Mouse (Mus musculus): ENCODE measurements at regions not wholly inside any gene's neighbourhood (a gene's known extent, or its start where the extent isn't known, plus 50 kb on each side); places are given as distances from the start of the nearest gene placed in this dataset.

GRCm38 (mm10) chr4:55960063-55960462 lies 427.8 kb upstream of the Klf4 start:
- DNase-seq (ENCODE audit: low spot score) (no peak), ATAC-seq (ENCODE audit: low FRiP score, low read depth) (no peak)
- H3K9ac ChIP-seq (ENCODE audit: low read depth, low read length, severe bottlenecking): no peak overlapping the region
- TF ChIP-seq POLR2A (IDR thresholded peaks at IDR 0.05; ENCODE audit: borderline replicate concordance, extremely low read depth, insufficient read depth, insufficient read length): no peak
- no peaks in the 10 kb centered on the region for H3K9me3 ChIP-seq (ENCODE audit: control insufficient read depth, low read length)
- H3K4me1 ChIP-seq (ENCODE audit: control insufficient read depth, insufficient read depth, low read length): no peaks in the 10 kb centered on the region
- H3K27ac ChIP-seq (replicated peaks; ENCODE audit: low read depth, low read length): no peak overlapping the region
- no peaks in the 10 kb centered on the region for H3K27me3 ChIP-seq (ENCODE audit: control insufficient read depth, insufficient read depth, low read length)
- 94% methylated on average over 1 of the region's 1 CpGs for WGBS
- no peak overlapping the region for H3K4me2 ChIP-seq (replicated peaks; ENCODE audit: low read depth, low read length, severe bottlenecking)
- H3K36me3 ChIP-seq (ENCODE audit: control insufficient read depth, insufficient read depth, low read length): no peaks in the 10 kb centered on the region
- no peak overlapping the region for H3K4me3 ChIP-seq (replicated peaks; ENCODE audit: low read length)

- H3K4me1 ChIP-seq (ENCODE audit: control insufficient read depth, insufficient read depth, low read length): no peaks in the 10 kb centered on the region
- H3K27me3 ChIP-seq (ENCODE audit: control insufficient read depth, insufficient read depth, low read length): no peaks in the 10 kb centered on the region
- no peak for ATAC-seq (ENCODE audit: low FRiP score, low read depth)
- no peaks in the 10 kb centered on the region for H3K36me3 ChIP-seq (ENCODE audit: control insufficient read depth, insufficient read depth, low read length)
- no peak overlapping the region for H3K4me2 ChIP-seq (replicated peaks; ENCODE audit: low read depth, low read length, severe bottlenecking)
- 90% methylated on average over 1 of the region's 1 CpGs for WGBS
- no peak overlapping the region for H3K27ac ChIP-seq (replicated peaks; ENCODE audit: low read depth, low read length)
- H3K9ac ChIP-seq (ENCODE audit: low read depth, low read length, severe bottlenecking): no peak overlapping the region
- no peaks in the 10 kb centered on the region for H3K9me3 ChIP-seq (ENCODE audit: control insufficient read depth, low read length)
- no peak for TF ChIP-seq POLR2A (IDR thresholded peaks at IDR 0.05; ENCODE audit: borderline replicate concordance, extremely low read depth, insufficient read depth, insufficient read length)
- DNase-seq (ENCODE audit: low spot score): no peak
- H3K4me3 ChIP-seq (replicated peaks; ENCODE audit: low read length): no peak overlapping the region
Observed at GRCm38 (mm10) chr4:55953701-55954100, 421.4 kb upstream of the Klf4 start.

- TF ChIP-seq POLR2A (IDR thresholded peaks at IDR 0.05; ENCODE audit: borderline replicate concordance, extremely low read depth, insufficient read depth, insufficient read length): no peak
- H3K4me1 ChIP-seq (ENCODE audit: control insufficient read depth, insufficient read depth, low read length): no peaks in the 10 kb centered on the region
Observed at GRCm38 (mm10) chr4:55952220-55952619, 420.0 kb upstream of the Klf4 start.

GRCm38 (mm10) chr4:55941423-55941822 lies 409.2 kb upstream of the Klf4 start:
- ATAC-seq (ENCODE audit: low FRiP score, low read depth) (no peak), DNase-seq (ENCODE audit: low spot score) (no peak)
- Histone ChIP-seq H3K27me3 (ENCODE audit: control insufficient read depth, insufficient read depth, low read length) (no peaks in the 10 kb centered on the region), H3K4me1 (ENCODE audit: control insufficient read depth, insufficient read depth, low read length) (no peaks in the 10 kb centered on the region), H3K4me2 (replicated peaks; ENCODE audit: low read depth, low read length, severe bottlenecking) (no peak overlapping the region), H3K9ac (ENCODE audit: low read depth, low read length, severe bottlenecking) (no peak overlapping the region), H3K4me3 (replicated peaks; ENCODE audit: low read length) (no peak overlapping the region), H3K9me3 (ENCODE audit: control insufficient read depth, low read length) (no peaks in the 10 kb centered on the region), H3K36me3 (ENCODE audit: control insufficient read depth, insufficient read depth, low read length) (no peaks in the 10 kb centered on the region), H3K27ac (replicated peaks; ENCODE audit: low read depth, low read length) (no peak overlapping the region)
- no peak for TF ChIP-seq POLR2A (IDR thresholded peaks at IDR 0.05; ENCODE audit: borderline replicate concordance, extremely low read depth, insufficient read depth, insufficient read length)
- 48% methylated on average over 1 of the region's 1 CpGs for WGBS

More at GRCm38 (mm10) chr4:55952220-55952619, 420.0 kb upstream of the Klf4 start:
- DNase-seq (ENCODE audit: low spot score) (no peak), ATAC-seq (ENCODE audit: low FRiP score, low read depth) (no peak)
- no peak overlapping the region for H3K9ac ChIP-seq (ENCODE audit: low read depth, low read length, severe bottlenecking)
- H3K9me3 ChIP-seq (ENCODE audit: control insufficient read depth, low read length): no peaks in the 10 kb centered on the region
- 77% methylated on average over 3 of the region's 3 CpGs for WGBS
- no peak overlapping the region for H3K27ac ChIP-seq (replicated peaks; ENCODE audit: low read depth, low read length)
- H3K4me2 ChIP-seq (replicated peaks; ENCODE audit: low read depth, low read length, severe bottlenecking): no peak overlapping the region
- no peaks in the 10 kb centered on the region for H3K36me3 ChIP-seq (ENCODE audit: control insufficient read depth, insufficient read depth, low read length)
- no peak overlapping the region for H3K4me3 ChIP-seq (replicated peaks; ENCODE audit: low read length)
- H3K27me3 ChIP-seq (ENCODE audit: control insufficient read depth, insufficient read depth, low read length): no peaks in the 10 kb centered on the region

- no peaks in the 10 kb centered on the region for H3K9me3 ChIP-seq (ENCODE audit: control insufficient read depth, low read length)
Observed at GRCm38 (mm10) chr4:55938383-55938782, 406.1 kb upstream of the Klf4 start.

GRCm38 (mm10) chr4:55937833-55938232 lies 405.6 kb upstream of the Klf4 start:
- H3K9ac ChIP-seq (ENCODE audit: low read depth, low read length, severe bottlenecking): no peak overlapping the region
- DNase-seq (ENCODE audit: low spot score) (no peak), ATAC-seq (ENCODE audit: low FRiP score, low read depth) (no peak)
- no peaks in the 10 kb centered on the region for H3K9me3 ChIP-seq (ENCODE audit: control insufficient read depth, low read length)
- no peaks in the 10 kb centered on the region for H3K27me3 ChIP-seq (ENCODE audit: control insufficient read depth, insufficient read depth, low read length)
- H3K4me1 ChIP-seq (ENCODE audit: control insufficient read depth, insufficient read depth, low read length): no peaks in the 10 kb centered on the region
- 76% methylated on average over 1 of the region's 1 CpGs for WGBS
- no peak for TF ChIP-seq POLR2A (IDR thresholded peaks at IDR 0.05; ENCODE audit: borderline replicate concordance, extremely low read depth, insufficient read depth, insufficient read length)
- H3K27ac ChIP-seq (replicated peaks; ENCODE audit: low read depth, low read length): no peak overlapping the region
- H3K4me3 ChIP-seq (replicated peaks; ENCODE audit: low read length): no peak overlapping the region
- H3K36me3 ChIP-seq (ENCODE audit: control insufficient read depth, insufficient read depth, low read length): no peaks in the 10 kb centered on the region
- no peak overlapping the region for H3K4me2 ChIP-seq (replicated peaks; ENCODE audit: low read depth, low read length, severe bottlenecking)

More at GRCm38 (mm10) chr4:55938383-55938782, 406.1 kb upstream of the Klf4 start:
- Histone ChIP-seq H3K9ac (ENCODE audit: low read depth, low read length, severe bottlenecking) (no peak overlapping the region), H3K4me1 (ENCODE audit: control insufficient read depth, insufficient read depth, low read length) (no peaks in the 10 kb centered on the region), H3K27ac (replicated peaks; ENCODE audit: low read depth, low read length) (no peak overlapping the region), H3K4me3 (replicated peaks; ENCODE audit: low read length) (no peak overlapping the region), H3K27me3 (ENCODE audit: control insufficient read depth, insufficient read depth, low read length) (no peaks in the 10 kb centered on the region), H3K36me3 (ENCODE audit: control insufficient read depth, insufficient read depth, low read length) (no peaks in the 10 kb centered on the region), H3K4me2 (replicated peaks; ENCODE audit: low read depth, low read length, severe bottlenecking) (no peak overlapping the region)
- no peak for TF ChIP-seq POLR2A (IDR thresholded peaks at IDR 0.05; ENCODE audit: borderline replicate concordance, extremely low read depth, insufficient read depth, insufficient read length)
- DNase-seq (ENCODE audit: low spot score) (no peak), ATAC-seq (ENCODE audit: low FRiP score, low read depth) (no peak)
- 78% methylated on average over 4 of the region's 4 CpGs for WGBS

Measured in limb, embryonic 14.5 days (tissue).